Mouse (Mus musculus) left cerebral cortex, postnatal 25 days (tissue): ENCODE measurements around the gene Ccz1. TPM values are rescaled to one million over a fixed set of nuclear protein-coding genes. Genes with fewer than 3 reads are reported as not detected.

Source experiments
- DNase-seq, 2 experiments: peaks; one replicate each; pipeline ENCODE4 v3.0.0; 2022; ENCODE audit warnings: low spot score in 2 of 2, mixed read lengths in 1 of 2
- intact Hi-C: fragments of 180-260 bp; cut with DNase I; formaldehyde crosslinking; loops from one replicate; pipeline ENCODE4 v1.15.1; 2025
- total RNA-seq, 2 experiments: library from RNA; stranded (reverse); gene quantifications; 2 replicates each; pipeline ENCODE4 v1.2.3; 2021

Ccz1 gene
- total RNA-seq, 2 experiments from 2014 or later = 38.7 to 42.6 TPM

GRCm38 (mm10) chr5:143999409-143999808, 15.3 kb downstream of the Ccz1 start:
- intact Hi-C loops = no loop called here

GRCm38 (mm10) chr5:143994632-143995365, 19.9 kb downstream of the Ccz1 start:
- peak; percentile 23 to 59 for DNase-seq
- intact Hi-C loops = loop anchor here (5.0 kb wide), 1 partner anchor 72 kb away; no protein-coding TSS in a partner anchor

More at GRCm38 (mm10) chr5:143999409-143999808, 15.3 kb downstream of the Ccz1 start:
- no peak for DNase-seq

- intact Hi-C loops = loop anchor here (5.0 kb wide), 1 partner anchor 72 kb away; no protein-coding TSS in a partner anchor
Observed at GRCm38 (mm10) chr5:143993849-143994248, 20.8 kb downstream of the Ccz1 start.

GRCm38 (mm10) chr5:143993260-143993659, 21.4 kb downstream of the Ccz1 start:
- DNase-seq = no peak
- intact Hi-C loops = loop anchor here (5.0 kb wide), 1 partner anchor 71 kb away; no protein-coding TSS in a partner anchor

More at GRCm38 (mm10) chr5:143993849-143994248, 20.8 kb downstream of the Ccz1 start:
- DNase-seq = no peak

GRCm38 (mm10) chr5:143992661-143993060, 22.0 kb downstream of the Ccz1 start:
- intact Hi-C loops = loop anchor here (5.0 kb wide), 1 partner anchor 70 kb away; no protein-coding TSS in a partner anchor
- DNase-seq = no peak

GRCm38 (mm10) chr5:143990086-143990485, 24.6 kb downstream of the Ccz1 start:
- no peak for DNase-seq
- intact Hi-C loops = loop anchor here (5.0 kb wide), 1 partner anchor 68 kb away; no protein-coding TSS in a partner anchor

- peak in 1 of 2 experiments; percentile 20 for DNase-seq
- intact Hi-C loops = no loop called here
Observed at GRCm38 (mm10) chr5:143989046-143989445, 25.6 kb downstream of the Ccz1 start.

- DNase-seq = no peak
- intact Hi-C loops = no loop called here
Observed at GRCm38 (mm10) chr5:143987596-143987995, 27.1 kb downstream of the Ccz1 start.

GRCm38 (mm10) chr5:143985381-143985780, 29.3 kb downstream of the Ccz1 start:
- DNase-seq = no peak
- intact Hi-C loops = no loop called here

- intact Hi-C loops = no loop called here
- DNase-seq = no peak
Observed at GRCm38 (mm10) chr5:143982361-143982760, 32.3 kb downstream of the Ccz1 start.

- intact Hi-C loops = no loop called here
- DNase-seq = no peak
Observed at GRCm38 (mm10) chr5:143980858-143981257, 33.8 kb downstream of the Ccz1 start.

- DNase-seq = no peak
- intact Hi-C loops = loop anchor here (5.0 kb wide), 2 partner anchors 35 to 65 kb away; no protein-coding TSS in a partner anchor
Observed at GRCm38 (mm10) chr5:143976726-143977431, 37.8 kb downstream of the Ccz1 start.

- intact Hi-C loops = loop anchor here (5.0 kb wide), 2 partner anchors 34 to 64 kb away; no protein-coding TSS in a partner anchor
- DNase-seq = no peak
Observed at GRCm38 (mm10) chr5:143976232-143976631, 38.4 kb downstream of the Ccz1 start.

GRCm38 (mm10) chr5:143975631-143975933, 39.1 kb downstream of the Ccz1 start:
- intact Hi-C loops = loop anchor here (5.0 kb wide), 2 partner anchors 33 to 63 kb away; no protein-coding TSS in a partner anchor
- no peak for DNase-seq

GRCm38 (mm10) chr5:143974931-143975630, 39.6 kb downstream of the Ccz1 start:
- intact Hi-C loops = loop anchor here (5.0 kb wide), 2 partner anchors 33 to 63 kb away; no protein-coding TSS in a partner anchor
- DNase-seq = peak; percentile 47 to 51

GRCm38 (mm10) chr5:143972628-143973027, 42.0 kb downstream of the Ccz1 start:
- intact Hi-C loops = no loop called here
- no peak for DNase-seq

- no peak for DNase-seq
- intact Hi-C loops = no loop called here
Observed at GRCm38 (mm10) chr5:143966671-143967070, 48.0 kb downstream of the Ccz1 start.

- intact Hi-C loops = no loop called here
- DNase-seq = no peak
Observed at GRCm38 (mm10) chr5:143965586-143966345, 48.9 kb downstream of the Ccz1 start.

GRCm38 (mm10) chr5:143961176-143961575, 53.5 kb downstream of the Ccz1 start:
- DNase-seq = no peak
- intact Hi-C loops = no loop called here
